Mouse (Mus musculus) gastrocnemius, adult 8-10 months (tissue): ENCODE measurements around the gene Nrp2. TPM values are rescaled to one million over a fixed set of nuclear protein-coding genes. Genes with fewer than 3 reads are reported as not detected.

ENCODE experiments used
- DNase-seq, 2 experiments: peaks; one replicate each; pipeline ENCODE4 v3.0.0; 2022; ENCODE audit warnings: low spot score in 2 of 2
- total RNA-seq, 4 experiments: library from RNA; stranded (reverse); gene quantifications; 2 replicates each; pipeline ENCODE4 v1.2.4; 2022

Gene Nrp2
- total RNA-seq, 4 experiments from 2014 or later: 3.3 to 4.3 (median 4.1) TPM

GRCm38 (mm10) chr1:62704117-62704888, 1.2 kb downstream of the Nrp2 start:
- no peak for DNase-seq

- DNase-seq: no peak
Observed at GRCm38 (mm10) chr1:62704889-62705516, 1.9 kb downstream of the Nrp2 start.

GRCm38 (mm10) chr1:62705517-62705981, 2.5 kb downstream of the Nrp2 start:
- DNase-seq: no peak

- DNase-seq: peak in 1 of 2 experiments; percentile 37
Observed at GRCm38 (mm10) chr1:62706085-62707021, 3.3 kb downstream of the Nrp2 start.

GRCm38 (mm10) chr1:62707101-62707912, 4.2 kb downstream of the Nrp2 start:
- no peak for DNase-seq

- no peak for DNase-seq
Observed at GRCm38 (mm10) chr1:62707913-62708860, 5.1 kb downstream of the Nrp2 start.

GRCm38 (mm10) chr1:62709770-62710335, 6.8 kb downstream of the Nrp2 start:
- DNase-seq: no peak

- DNase-seq: no peak
Observed at GRCm38 (mm10) chr1:62713021-62713676, 10.1 kb downstream of the Nrp2 start.

GRCm38 (mm10) chr1:62715004-62715403, 11.9 kb downstream of the Nrp2 start:
- no peak for DNase-seq

- no peak for DNase-seq
Observed at GRCm38 (mm10) chr1:62715692-62716091, 12.6 kb downstream of the Nrp2 start.

GRCm38 (mm10) chr1:62716836-62717478, 13.9 kb downstream of the Nrp2 start:
- no peak for DNase-seq

GRCm38 (mm10) chr1:62717552-62718236, 14.6 kb downstream of the Nrp2 start:
- DNase-seq: no peak

- no peak for DNase-seq
Observed at GRCm38 (mm10) chr1:62718237-62718571, 15.1 kb downstream of the Nrp2 start.

- DNase-seq: no peak
Observed at GRCm38 (mm10) chr1:62718750-62719149, 15.7 kb downstream of the Nrp2 start.

GRCm38 (mm10) chr1:62719770-62720169, 16.7 kb downstream of the Nrp2 start:
- DNase-seq: no peak

- no peak for DNase-seq
Observed at GRCm38 (mm10) chr1:62720176-62720575, 17.1 kb downstream of the Nrp2 start.

GRCm38 (mm10) chr1:62720727-62721705, 17.9 kb downstream of the Nrp2 start:
- DNase-seq: no peak
